Mouse (Mus musculus): ENCODE measurements around the gene Epha7.

The Epha7 gene

GRCm38 (mm10) chr4:28899373-28899772 is 86.4 kb downstream of the Epha7 start:
- no peak for DNase-seq (ENCODE audit: extremely low spot score, low read depth, low spot score)

- DNase-seq (ENCODE audit: extremely low spot score, low read depth, low spot score): no peak
Observed at GRCm38 (mm10) chr4:28899783-28900182, 86.9 kb downstream of the Epha7 start.

GRCm38 (mm10) chr4:28901496-28901895 is 88.6 kb downstream of the Epha7 start:
- no peak for DNase-seq (ENCODE audit: extremely low spot score, low read depth, low spot score)

GRCm38 (mm10) chr4:28902004-28902704 is 89.2 kb downstream of the Epha7 start:
- DNase-seq (ENCODE audit: extremely low spot score, low read depth, low spot score): no peak

- DNase-seq (ENCODE audit: extremely low spot score, low read depth, low spot score): no peak
Observed at GRCm38 (mm10) chr4:28906985-28907384, 94.1 kb downstream of the Epha7 start.

GRCm38 (mm10) chr4:28910127-28910526 is 97.2 kb downstream of the Epha7 start:
- no peak for DNase-seq (ENCODE audit: extremely low spot score, low read depth, low spot score)

GRCm38 (mm10) chr4:28912028-28912427 is 99.1 kb downstream of the Epha7 start:
- DNase-seq (ENCODE audit: extremely low spot score, low read depth, low spot score): no peak

GRCm38 (mm10) chr4:28913613-28914012 is 100.7 kb downstream of the Epha7 start:
- no peak for DNase-seq (ENCODE audit: extremely low spot score, low read depth, low spot score)

- no peak for DNase-seq (ENCODE audit: extremely low spot score, low read depth, low spot score)
Observed at GRCm38 (mm10) chr4:28920645-28921044, 107.7 kb downstream of the Epha7 start.

- no peak for DNase-seq (ENCODE audit: extremely low spot score, low read depth, low spot score)
Observed at GRCm38 (mm10) chr4:28926072-28926471, 113.1 kb downstream of the Epha7 start.

- DNase-seq (ENCODE audit: extremely low spot score, low read depth, low spot score): no peak
Observed at GRCm38 (mm10) chr4:28933431-28933830, 120.5 kb downstream of the Epha7 start.

GRCm38 (mm10) chr4:28934802-28935201 is 121.9 kb downstream of the Epha7 start:
- DNase-seq (ENCODE audit: extremely low spot score, low read depth, low spot score): no peak

GRCm38 (mm10) chr4:28935567-28935966 is 122.6 kb downstream of the Epha7 start:
- no peak for DNase-seq (ENCODE audit: extremely low spot score, low read depth, low spot score)

GRCm38 (mm10) chr4:28940710-28941109 is 127.8 kb downstream of the Epha7 start:
- DNase-seq (ENCODE audit: extremely low spot score, low read depth, low spot score): no peak

GRCm38 (mm10) chr4:28944237-28944636 is 131.3 kb downstream of the Epha7 start:
- DNase-seq (ENCODE audit: extremely low spot score, low read depth, low spot score): no peak

GRCm38 (mm10) chr4:28960889-28961560 is 148.1 kb downstream of the Epha7 start:
- DNase-seq (ENCODE audit: extremely low spot score, low read depth, low spot score): no peak

- no peak for DNase-seq (ENCODE audit: extremely low spot score, low read depth, low spot score)
Observed at GRCm38 (mm10) chr4:28967584-28968315, 154.8 kb downstream of the Epha7 start.

- DNase-seq (ENCODE audit: extremely low spot score, low read depth, low spot score): no peak
Observed at GRCm38 (mm10) chr4:28998462-28999286, 185.7 kb downstream of the Epha7 start.

- no peak for DNase-seq (ENCODE audit: extremely low spot score, low read depth, low spot score)
Observed at GRCm38 (mm10) chr4:28999287-28999595, 186.3 kb downstream of the Epha7 start.

GRCm38 (mm10) chr4:29010333-29010732 is 197.4 kb downstream of the Epha7 start:
- no peak for DNase-seq (ENCODE audit: extremely low spot score, low read depth, low spot score)

Data from hindlimb bud, embryonic 11.5 days (tissue).